Mouse (Mus musculus) cerebellum, postnatal 4 days (tissue): ENCODE measurements around the gene Cdc42bpa.
A peak's percentile ranks its signal among the peaks of the same experiment; 100 is the strongest.

ENCODE experiments used
- DNase-seq, 2 experiments: peaks; one replicate each; pipeline ENCODE4 v3.0.0; 2022; ENCODE audit warnings: low spot score in 2 of 2, mixed read lengths in 1 of 2

Gene Cdc42bpa

DNA sequence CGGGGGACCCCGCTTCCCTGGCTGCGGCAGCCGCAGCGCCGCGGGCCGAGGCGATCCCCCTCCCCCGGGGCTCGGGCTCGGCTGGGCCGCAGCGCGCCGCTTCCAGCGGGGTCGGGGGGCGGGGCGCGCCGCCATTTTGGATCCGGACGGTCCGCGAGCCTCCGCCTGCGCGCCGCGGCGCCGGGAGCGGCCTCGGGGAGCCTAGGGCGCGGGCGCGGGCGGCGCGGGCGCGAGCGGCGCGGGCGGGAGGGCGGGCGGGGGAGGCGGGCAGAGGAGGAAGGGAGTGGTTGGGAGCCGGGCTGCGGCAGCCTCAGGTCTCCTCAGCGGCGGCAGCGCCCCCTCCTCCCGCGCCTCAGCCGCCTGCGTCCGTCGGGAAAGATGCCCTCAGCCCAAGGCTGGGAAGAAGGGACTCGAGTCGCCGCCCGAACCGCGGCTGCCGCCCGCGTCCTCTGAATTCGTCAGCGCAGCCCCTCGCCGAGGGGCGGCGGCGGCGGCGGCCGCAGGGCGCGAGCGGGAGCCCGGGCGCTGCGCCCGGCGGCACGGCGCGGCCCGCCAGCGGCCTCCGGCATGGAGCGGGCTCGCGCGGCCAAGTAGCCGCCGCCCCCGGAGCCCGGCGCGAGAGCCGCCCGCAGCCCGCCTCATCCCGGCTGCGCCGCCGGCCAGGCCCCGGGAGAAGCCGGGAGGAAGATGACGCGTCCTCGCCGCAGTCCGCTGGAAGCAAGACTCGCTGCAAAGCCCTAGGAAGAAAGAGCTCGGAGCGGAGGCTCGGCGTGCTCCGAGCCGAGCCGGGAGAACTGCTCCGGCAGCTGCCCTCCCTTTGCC is at the start of gene Cdc42bpa:
Gene Cdc42bpa, plus strand, starts transcription at position 752 of the 822 bp plus-strand sequence.
- DNase-seq, result peak; percentile 74 to 83

DNA sequence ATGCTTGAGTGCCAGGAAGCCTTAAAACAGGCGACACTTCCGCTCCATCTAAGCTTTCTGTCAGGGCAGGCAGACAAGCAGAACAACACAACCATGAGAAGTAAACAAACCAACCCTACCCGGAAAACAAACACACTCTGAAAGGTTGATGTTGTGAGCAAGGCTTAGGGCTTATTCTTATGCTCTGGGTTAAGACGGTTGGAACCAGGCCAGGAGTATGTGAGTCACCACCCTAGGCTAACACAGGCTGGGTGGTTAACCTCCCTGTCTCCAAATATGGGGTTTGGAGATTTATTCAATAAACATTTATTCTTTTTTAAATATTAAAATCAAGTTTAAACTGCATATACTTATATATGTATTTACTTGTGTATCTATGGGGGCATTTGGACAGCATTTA is 46.8 kb upstream of the Cdc42bpa start:
- no peak for DNase-seq

DNA sequence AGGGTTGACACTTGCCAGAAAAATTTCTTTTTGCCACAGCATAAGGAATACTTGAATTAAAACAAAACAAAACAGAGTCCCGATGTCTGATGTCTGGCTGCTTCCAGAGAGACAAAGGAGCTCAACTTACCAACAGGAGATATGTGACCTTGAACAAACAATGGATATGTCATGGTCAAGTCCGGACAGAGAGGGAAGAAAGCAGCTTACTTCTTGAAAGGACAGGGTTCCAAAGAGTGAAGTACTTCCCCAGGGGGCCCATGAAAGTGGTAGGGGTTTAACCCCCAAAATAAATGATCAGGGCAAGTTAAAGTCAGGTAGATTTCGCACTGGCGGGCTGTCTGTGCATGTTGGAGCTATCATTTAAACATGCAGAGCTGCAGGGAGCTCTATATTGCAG is 43.2 kb upstream of the Cdc42bpa start:
- DNase-seq, result no peak

DNA sequence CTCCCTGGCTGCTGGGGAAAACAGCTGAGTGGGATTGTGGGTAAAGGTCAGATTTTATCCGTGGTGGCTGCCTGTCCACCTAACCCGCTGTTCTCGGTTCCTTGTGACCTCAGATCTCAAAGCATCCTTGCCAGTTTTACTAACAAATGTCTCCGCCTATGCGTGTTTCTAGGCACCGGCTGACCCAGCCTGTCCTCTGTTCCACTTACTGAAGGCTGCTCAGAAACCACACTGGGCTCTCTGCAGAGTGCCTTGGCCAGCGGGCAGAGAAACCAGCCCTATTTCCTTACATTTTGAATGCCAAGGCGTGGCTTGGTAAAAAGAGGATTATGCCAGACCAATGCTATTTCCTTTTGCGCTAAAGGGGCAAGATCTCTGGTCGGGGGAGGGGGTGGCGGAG is 42.8 kb upstream of the Cdc42bpa start:
- DNase-seq, result no peak

DNA sequence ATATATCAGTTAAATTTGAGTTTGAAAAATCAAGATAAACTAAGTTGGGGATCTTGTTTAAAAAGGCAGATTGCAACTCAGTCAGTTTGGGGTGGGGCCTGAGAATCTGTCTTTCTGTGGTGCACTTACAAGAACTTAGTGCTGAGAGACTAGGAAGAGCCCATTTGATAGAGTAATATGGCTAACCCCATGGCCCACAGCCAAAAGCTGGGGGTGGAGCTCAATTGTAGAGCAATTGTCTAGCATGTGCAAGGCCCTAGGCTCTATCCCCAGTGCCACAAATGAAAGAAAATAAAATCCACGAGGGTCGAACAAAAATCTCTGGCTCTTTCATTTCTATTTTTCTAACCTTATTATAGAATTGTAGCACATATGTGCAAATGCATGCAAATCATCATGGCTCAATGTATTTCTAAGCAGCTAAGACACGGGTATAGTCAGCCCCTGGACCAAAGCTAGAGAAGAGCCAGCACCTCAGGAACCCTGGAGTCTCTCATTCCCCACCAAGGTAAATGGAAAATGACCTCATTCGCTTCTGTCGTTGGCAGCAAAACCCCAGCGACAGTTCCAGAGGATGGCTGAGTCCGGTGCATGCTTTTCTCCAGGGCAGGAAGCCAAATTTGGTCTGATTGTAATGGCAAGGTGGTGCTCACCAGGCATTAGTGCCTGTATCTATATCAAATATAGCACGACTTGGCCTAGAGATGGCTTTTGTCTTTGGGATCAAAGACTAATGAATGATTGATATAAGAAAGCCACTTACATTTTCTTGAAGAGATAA is 40.4 kb upstream of the Cdc42bpa start:
- peak in 1 of 2 experiments; percentile 15 for DNase-seq

DNA sequence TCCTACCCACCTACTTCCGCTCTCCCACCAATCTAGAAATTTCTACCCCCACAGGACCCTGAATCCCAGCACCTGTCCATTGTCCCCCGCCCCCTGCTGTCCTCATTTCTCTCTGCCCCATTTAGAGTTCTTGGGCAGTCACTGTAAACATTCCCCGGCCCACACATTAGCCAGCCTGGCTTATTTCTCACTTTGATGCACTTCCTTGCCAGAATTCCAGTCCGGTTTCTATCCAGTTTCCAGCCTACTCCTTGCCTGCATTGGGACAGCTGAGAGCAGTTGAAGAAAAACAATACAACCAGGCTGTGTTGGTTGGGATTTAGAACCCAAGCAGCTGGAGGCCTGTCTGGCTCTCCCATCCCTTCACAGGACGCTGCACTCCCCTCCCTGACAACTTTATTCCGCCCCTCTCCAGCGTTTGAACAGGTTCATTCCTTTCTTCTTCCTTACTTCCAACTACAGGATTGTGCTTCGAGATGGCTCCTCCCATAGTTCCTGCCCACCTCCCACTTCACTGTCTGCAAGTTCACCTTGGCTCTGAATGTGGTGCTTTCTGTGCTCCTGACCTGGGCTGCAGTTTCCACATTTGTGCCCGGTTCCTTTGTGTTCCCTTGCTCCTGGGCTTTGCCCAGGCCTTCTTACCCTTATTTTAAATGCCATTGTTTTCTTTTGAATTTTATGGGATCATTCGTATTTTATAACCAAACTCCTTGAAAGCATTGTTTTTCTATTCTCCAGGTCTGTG is 36.4 kb upstream of the Cdc42bpa start:
- DNase-seq, result no peak

DNA sequence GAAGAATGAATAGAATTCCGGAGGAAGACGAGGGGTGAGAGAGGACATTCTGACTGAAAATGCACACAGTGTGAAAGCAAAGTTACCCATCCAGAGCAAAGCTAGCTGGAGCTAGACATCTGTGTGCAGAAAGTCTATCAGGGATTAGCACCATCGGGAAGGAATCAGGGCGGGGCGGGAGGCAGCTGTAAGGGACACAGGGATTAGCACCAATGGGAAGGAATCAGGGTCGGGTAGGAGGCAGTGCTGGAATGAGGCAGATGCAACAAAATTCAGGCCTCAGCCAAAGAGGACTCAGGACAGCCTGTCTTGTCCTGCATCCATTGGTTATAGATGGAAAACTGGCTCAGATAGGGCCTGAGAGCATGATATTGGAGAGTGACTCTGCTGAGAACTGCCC is 34.0 kb upstream of the Cdc42bpa start:
- DNase-seq, result no peak

DNA sequence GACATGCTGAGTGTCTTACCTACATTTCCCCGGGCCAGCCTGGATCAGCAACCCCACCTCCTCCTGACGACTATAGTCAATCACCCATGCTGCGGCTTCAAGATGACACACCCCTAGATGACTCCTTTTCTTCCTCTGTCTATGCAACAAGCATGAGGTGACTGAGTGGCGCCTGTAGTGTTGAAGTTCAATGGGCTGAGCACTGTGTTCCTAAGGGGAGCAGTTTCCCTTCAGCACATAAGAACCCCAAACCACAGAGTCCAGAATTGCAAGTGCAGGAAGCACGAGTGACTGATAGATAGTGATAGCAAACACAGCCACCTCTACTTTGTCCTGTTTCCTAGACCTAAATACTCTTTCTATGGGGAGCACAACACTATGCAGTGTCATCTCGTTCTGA is 33.2 kb upstream of the Cdc42bpa start:
- no peak for DNase-seq

DNA sequence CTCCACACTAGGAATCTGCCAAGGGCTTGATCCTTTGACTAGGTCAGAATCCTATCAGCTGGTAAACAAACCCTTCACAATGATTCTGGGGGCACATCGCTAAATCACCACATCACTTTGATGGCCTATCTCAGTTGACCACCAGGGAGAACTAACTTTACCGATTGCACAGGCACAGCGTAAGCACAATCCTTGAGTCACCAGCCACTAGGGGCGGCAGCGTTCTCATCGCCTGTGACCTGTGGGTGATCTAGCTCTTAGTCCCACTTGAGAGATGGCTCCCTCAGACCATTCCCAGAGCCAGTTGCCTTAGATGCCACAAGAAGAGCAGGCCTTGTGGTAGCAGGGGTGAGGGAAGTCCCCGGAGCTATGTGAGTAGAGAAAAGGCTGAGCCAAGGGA is 31.4 kb upstream of the Cdc42bpa start:
- no peak for DNase-seq

DNA sequence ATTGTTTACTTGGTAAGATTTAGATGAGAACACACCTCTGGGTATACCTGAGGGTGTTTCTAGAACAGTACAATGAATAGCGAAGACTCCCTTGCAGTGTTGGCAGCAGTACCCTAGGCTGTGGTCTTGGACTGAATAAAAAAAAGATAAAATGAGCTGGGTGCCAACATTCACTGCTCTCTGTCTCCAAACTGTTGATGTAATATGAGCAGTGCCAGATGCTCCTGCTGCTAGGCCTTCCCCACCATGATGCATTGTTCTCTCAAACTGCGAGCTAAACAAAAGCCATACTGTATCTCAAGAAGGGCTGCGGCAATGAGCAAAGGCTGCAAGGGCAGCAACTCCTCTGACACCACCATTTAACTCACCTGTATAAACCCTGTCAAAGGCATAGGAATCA is 29.0 kb upstream of the Cdc42bpa start:
- no peak for DNase-seq

DNA sequence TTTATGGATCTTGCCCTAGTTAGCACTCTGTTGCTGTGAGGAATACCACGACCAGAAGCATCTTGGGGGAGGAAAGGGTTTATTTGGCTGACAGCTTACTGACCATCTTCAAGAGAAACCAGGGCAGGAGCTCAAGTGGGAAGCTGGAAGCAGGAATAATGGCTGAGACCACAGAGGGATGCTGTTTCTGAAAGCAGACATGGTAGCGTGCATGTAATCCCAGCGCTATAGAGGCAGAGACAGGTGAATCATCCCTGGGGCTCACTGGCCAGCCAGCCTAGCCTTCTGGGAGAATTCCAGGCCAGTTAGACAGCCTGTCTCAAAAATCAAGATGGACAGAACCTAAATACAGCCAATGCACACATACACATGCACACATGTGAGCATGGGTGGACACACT is 26.2 kb upstream of the Cdc42bpa start:
- no peak for DNase-seq

DNA sequence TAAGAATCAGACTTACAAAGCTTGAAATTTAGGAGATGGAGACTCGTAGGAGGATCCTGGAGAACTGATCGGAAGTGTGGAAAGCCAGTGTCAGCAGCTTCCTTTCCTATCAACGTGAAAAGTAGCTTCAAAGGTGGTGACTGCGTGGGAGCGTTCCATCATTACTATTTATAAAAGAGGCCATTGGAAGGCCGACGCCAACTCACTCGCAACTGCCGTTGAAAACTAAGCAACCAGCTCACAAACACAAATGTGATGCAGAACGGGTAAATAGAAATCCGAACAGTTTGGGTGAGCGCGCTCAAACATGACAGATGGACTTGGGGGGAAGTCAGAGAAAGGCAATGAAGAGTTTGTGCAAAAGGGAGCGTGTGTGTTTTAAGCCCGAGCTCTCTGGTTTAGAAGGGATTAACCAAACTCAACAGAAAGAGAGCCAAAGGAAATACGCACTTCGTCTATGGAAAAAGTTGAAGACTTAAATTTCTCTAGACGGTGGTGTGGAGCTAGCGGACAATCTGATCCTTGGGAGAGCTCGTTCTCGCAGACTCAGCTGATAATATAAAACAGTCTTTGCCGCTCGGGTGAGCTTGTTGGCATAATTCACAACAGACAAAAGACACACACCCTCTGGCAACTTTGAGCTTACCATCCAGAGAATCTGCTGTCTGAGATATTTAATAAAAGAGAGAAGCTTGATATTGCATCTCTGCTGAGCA is 20.0 kb upstream of the Cdc42bpa start:
- DNase-seq, result no peak

DNA sequence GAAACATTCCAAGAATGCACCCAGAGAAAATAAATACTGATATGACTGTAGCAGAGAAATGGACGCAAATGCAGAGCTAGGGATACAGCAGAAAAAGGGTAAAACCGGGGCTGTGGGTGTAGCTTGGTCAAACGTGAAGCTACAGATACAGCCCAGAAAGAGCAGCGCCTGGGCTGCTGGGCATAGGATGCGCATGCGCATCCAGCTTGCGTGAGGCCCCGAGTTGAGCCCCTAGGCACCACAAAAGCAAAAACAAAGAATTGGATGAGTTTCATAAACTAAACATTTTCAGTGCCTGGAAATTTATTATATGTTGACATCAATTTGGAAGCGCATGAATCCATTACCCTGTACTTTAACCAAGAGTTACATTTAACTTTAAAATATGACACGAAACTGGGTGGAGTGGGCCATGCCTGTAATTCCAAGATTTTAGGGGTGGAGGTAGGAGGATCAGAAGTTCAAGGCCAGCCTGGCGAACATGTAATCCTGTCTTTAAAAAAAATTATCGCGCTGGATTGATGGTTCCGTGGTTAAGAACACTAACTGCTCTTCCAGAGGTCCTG is 19.4 kb upstream of the Cdc42bpa start:
- DNase-seq, result no peak

DNA sequence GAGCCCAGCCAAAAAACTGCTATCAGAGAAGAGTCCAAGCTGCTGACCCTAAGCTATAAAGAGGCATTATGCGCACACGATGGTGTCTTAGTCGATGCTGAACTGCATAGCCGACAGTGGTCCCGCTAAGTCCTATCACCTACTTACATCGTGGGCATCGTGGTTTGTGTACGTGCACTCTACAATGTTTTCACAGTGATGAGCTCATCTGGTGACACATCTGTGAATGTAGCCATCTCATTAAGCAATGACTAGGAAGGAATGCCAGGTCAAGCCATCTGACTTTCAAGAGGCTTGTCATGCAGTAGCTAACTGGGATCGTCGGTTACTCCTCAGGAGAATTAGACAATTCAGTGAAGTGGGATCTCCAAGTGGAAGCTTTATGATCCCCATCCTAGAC is 15.3 kb upstream of the Cdc42bpa start:
- DNase-seq, result no peak

DNA sequence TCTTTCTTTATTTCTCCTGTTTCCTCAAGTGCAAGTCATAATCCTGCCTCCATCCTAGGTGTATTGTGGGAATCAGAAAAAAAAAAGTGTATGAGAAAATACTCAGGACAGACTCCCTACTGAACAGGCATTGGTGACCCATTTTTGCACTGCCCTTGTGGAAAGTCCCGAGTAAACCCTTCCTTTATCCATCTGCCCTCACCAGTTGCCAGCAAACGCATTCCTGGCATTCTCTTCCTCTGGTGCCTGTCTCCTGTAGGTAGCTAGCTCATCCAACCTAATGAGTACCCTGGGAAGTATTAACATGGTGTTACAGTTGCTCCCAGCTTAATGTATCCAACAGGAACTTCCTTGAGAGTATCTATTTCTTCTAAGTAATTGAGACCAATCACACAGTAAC is 13.7 kb upstream of the Cdc42bpa start:
- no peak for DNase-seq

DNA sequence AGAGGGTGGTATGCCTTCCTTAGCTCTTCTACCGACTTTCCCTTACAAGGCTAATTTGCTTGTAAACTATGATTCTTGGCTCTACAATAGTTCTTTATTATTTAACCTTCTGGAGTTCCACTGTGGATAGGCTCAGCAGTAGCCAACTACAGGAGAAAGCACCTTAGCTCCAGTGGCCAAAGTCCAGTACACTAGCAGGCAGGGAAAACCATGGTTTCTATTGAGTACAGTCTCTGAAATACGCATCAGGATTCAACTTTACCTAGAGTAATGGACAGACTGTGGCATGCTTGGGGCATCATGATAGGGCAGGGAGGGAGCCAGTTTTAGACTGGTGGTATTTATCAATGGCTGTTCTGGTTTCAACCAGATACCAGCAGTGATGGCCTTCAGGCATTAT is 12.6 kb upstream of the Cdc42bpa start:
- DNase-seq, result no peak

DNA sequence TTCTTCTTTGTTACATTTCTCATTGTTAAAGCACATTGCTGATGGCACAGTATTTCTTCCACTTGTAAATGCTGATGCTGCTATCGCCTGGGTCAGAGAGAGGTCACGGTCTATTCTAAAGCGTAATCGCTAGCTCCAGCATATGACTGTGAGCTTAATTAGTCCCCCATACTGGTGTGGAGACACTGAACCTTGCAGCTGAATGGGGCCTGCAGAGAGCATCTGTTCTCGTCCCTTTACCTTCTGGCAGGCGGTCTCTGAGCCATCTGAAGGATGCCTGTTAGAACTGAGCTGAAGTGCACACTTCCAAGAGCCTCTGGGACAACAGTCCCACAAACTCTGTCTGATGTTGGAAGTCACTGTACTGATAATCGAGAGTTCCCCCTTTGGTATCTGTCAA is 8.7 kb upstream of the Cdc42bpa start:
- DNase-seq, result no peak

DNA sequence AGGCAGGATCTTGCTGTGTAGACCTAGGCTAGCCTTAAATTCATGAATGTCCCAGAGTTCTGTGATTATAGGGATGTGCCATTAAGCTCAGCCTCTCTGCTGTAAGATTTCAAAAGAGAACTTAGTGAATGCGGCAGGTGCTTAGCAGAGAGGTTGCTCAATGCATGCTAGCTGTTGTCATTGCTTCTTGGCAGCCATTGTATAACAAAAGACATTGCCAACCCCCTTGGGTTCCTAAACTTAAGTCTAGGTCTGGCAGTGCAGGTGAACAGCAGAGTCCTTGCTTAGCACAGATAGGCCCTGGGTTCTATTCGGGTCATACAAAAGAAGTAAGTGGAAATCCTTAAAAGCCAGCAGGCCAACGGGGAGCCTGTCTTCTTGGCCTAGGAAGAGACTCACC is 7.0 kb upstream of the Cdc42bpa start:
- no peak for DNase-seq

DNA sequence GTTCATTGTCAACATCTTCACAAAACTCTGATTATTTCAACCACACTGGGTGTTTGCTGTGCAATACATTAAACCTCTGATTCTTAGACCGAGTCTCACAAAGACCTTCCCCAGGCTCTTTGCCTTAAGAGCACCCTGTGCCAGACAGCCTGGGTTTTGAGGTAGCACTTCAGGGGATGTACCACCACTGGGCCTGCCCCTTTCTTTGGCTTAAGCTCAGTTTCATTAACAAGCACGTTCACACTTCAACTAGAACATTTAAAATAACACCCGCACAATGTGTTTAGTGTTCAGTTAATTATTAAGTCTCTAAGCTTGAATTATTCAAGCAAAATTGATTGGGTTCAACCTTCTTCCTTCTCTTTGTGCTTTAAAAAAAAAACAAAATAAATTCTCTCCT is 2.8 kb upstream of the Cdc42bpa start:
- no peak for DNase-seq

DNA sequence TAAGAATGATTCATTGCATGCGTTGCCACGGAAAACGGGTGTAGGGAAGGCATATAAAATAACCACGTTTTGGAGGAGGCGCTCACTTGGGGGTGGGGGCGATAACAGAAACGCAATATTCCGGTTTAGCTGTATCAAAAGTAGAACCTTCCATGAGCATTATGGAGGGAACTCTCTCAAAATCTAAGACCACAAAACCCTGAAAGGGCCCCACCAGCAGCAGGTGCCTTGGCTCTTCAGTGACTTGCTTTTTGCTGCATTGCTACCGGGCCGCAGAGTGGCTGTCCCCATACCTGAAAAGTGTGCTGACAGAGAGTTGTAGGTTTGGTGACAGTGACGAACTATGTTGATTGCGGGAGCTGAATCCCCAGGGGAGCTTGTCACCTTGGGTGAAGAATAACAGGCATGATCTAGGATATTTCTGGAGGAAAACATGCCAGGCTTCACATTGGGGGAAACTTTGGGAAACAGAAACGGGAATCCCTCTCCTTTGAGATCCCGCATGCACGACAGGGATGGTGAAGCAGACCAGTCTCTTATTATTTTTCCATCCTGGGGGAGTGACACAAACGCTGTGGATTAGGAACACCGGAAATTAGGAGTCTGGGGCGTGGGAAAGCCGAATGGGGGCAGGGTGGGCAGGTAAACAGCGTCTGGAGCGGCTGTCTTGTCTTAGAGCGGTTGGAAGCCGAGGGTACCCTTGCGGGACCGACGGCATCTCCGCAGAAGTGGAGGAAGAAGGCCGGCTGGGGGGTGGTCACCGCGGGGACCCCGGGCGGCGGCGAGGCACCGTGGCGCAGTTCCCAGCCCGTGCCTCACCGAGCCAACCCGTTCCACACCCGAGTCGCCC is 1.2 kb upstream of the Cdc42bpa start:
- DNase-seq, result peak in 1 of 2 experiments; percentile 23

DNA sequence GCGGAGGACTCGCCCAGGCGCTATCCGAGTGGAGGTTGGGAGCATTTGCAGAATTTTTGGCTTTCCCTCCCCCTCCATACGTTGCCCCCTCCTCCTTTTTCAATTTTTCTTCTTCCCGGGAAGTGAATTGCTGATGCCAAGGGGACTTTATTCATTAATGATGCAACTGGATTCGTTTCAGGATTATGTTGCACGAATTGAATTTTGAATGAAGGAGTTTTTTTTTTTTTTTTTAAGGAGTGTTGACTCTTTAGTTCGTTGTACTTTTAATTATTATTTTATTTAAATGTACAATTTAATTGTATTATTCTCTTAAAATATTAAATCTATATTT is 238 bp downstream of the Cdc42bpa start:
- no peak for DNase-seq
